Mouse (Mus musculus): ENCODE results near the gene Nectin3. TPM values are rescaled to one million over a fixed set of nuclear protein-coding genes. Genes with fewer than 3 reads are reported as not detected.

The Nectin3 gene
- total RNA-seq (2023), result not detected

GRCm38 (mm10) chr16:46498421-46498789 lies at the start of gene Nectin3:
Gene Nectin3 (minus strand): TSS chr16:46498525.

